Mouse (Mus musculus): ENCODE data around the gene Mrps5. TPM values are rescaled to one million over a fixed set of nuclear protein-coding genes. Genes with fewer than 3 reads are reported as not detected.
A peak's percentile ranks its signal among the peaks of the same experiment; 100 is the strongest.

Mrps5 gene
- total and polyA plus RNA-seq, 2 experiments from 2014 or later: 69.4 to 140 TPM

- H3K4me1 ChIP-seq (ENCODE audit: insufficient read depth, low read length): no peaks in the 10 kb centered on the region
- no peak overlapping the region for H3K9ac ChIP-seq (replicated peaks; ENCODE audit: low read length, poor library complexity, severe bottlenecking)
- ATAC-seq (ENCODE audit: low FRiP score): no peak
- no peak overlapping the region for H3K4me3 ChIP-seq (ENCODE audit: low read depth, low read length)
- 58% methylated on average over 3 of the region's 3 CpGs for WGBS
- peak; percentile 39 for DNase-seq (ENCODE audit: low spot score)
- H3K4me2 ChIP-seq (ENCODE audit: low read depth, low read length, poor library complexity, severe bottlenecking): no peak overlapping the region
- H3K9me3 ChIP-seq (ENCODE audit: low read length): no peaks in the 10 kb centered on the region
- H3K27me3 ChIP-seq (ENCODE audit: insufficient read depth, low read length): no peaks in the 10 kb centered on the region
- no peak for TF ChIP-seq CTCF (IDR thresholded peaks at IDR 0.05)
- H3K27ac ChIP-seq (ENCODE audit: low read depth, low read length): no peak overlapping the region
- H3K36me3 ChIP-seq (ENCODE audit: insufficient read depth, low read length): no peaks in the 10 kb centered on the region
Observed at GRCm38 (mm10) chr2:127622065-127622464, 35.0 kb downstream of the Mrps5 start.

GRCm38 (mm10) chr2:127624786-127625185, 37.8 kb downstream of the Mrps5 start:
- DNase-seq (ENCODE audit: low spot score) (no peak), ATAC-seq (ENCODE audit: low FRiP score) (no peak)
- TF ChIP-seq CTCF (IDR thresholded peaks at IDR 0.05): no peak
- Histone ChIP-seq H3K4me2 (ENCODE audit: low read depth, low read length, poor library complexity, severe bottlenecking) (no peak overlapping the region), H3K36me3 (ENCODE audit: insufficient read depth, low read length) (no peaks in the 10 kb centered on the region), H3K4me3 (ENCODE audit: low read depth, low read length) (no peak overlapping the region), H3K27me3 (ENCODE audit: insufficient read depth, low read length) (no peaks in the 10 kb centered on the region), H3K27ac (ENCODE audit: low read depth, low read length) (no peak overlapping the region), H3K9me3 (ENCODE audit: low read length) (no peaks in the 10 kb centered on the region), H3K9ac (replicated peaks; ENCODE audit: low read length, poor library complexity, severe bottlenecking) (no peak overlapping the region), H3K4me1 (ENCODE audit: insufficient read depth, low read length) (no peaks in the 10 kb centered on the region)
- WGBS: 93% methylated on average over 2 of the region's 2 CpGs

- no peak overlapping the region for H3K4me2 ChIP-seq (ENCODE audit: low read depth, low read length, poor library complexity, severe bottlenecking)
- H3K27me3 ChIP-seq (ENCODE audit: insufficient read depth, low read length): no peaks in the 10 kb centered on the region
- H3K4me1 ChIP-seq (ENCODE audit: insufficient read depth, low read length): no peaks in the 10 kb centered on the region
- no peak for ATAC-seq (ENCODE audit: low FRiP score)
- H3K4me3 ChIP-seq (ENCODE audit: low read depth, low read length): no peak overlapping the region
- no peaks in the 10 kb centered on the region for H3K36me3 ChIP-seq (ENCODE audit: insufficient read depth, low read length)
- WGBS: 65% methylated on average over 5 of the region's 5 CpGs
- H3K9me3 ChIP-seq (ENCODE audit: low read length): no peaks in the 10 kb centered on the region
- TF ChIP-seq CTCF (IDR thresholded peaks at IDR 0.05): no peak
- H3K27ac ChIP-seq (ENCODE audit: low read depth, low read length): no peak overlapping the region
- no peak overlapping the region for H3K9ac ChIP-seq (replicated peaks; ENCODE audit: low read length, poor library complexity, severe bottlenecking)
- no peak for DNase-seq (ENCODE audit: low spot score)
Observed at GRCm38 (mm10) chr2:127625659-127626058, 38.6 kb downstream of the Mrps5 start.

GRCm38 (mm10) chr2:127627354-127627753, 40.3 kb downstream of the Mrps5 start:
- 50% methylated on average over 6 of the region's 6 CpGs for WGBS
- Histone ChIP-seq H3K9me3 (ENCODE audit: low read length) (no peaks in the 10 kb centered on the region), H3K36me3 (ENCODE audit: insufficient read depth, low read length) (no peaks in the 10 kb centered on the region), H3K4me2 (ENCODE audit: low read depth, low read length, poor library complexity, severe bottlenecking) (no peak overlapping the region), H3K4me1 (ENCODE audit: insufficient read depth, low read length) (no peaks in the 10 kb centered on the region), H3K27me3 (ENCODE audit: insufficient read depth, low read length) (0 out of 2 replicates have a peak, but pooled peaks cover under 1% of the 10 kb centered on the region), H3K4me3 (ENCODE audit: low read depth, low read length) (no peak overlapping the region), H3K9ac (replicated peaks; ENCODE audit: low read length, poor library complexity, severe bottlenecking) (no peak overlapping the region), H3K27ac (ENCODE audit: low read depth, low read length) (no peak overlapping the region)
- DNase-seq (ENCODE audit: low spot score) (peak; percentile 6), ATAC-seq (ENCODE audit: low FRiP score) (no peak)
- TF ChIP-seq CTCF (IDR thresholded peaks at IDR 0.05): no peak

- Histone ChIP-seq H3K4me2 (ENCODE audit: low read depth, low read length, poor library complexity, severe bottlenecking) (no peak overlapping the region), H3K27me3 (ENCODE audit: insufficient read depth, low read length) (0 out of 2 replicates have a peak, but pooled peaks cover 2% of the 10 kb centered on the region), H3K4me3 (ENCODE audit: low read depth, low read length) (no peak overlapping the region), H3K9me3 (ENCODE audit: low read length) (no peaks in the 10 kb centered on the region), H3K4me1 (ENCODE audit: insufficient read depth, low read length) (no peaks in the 10 kb centered on the region), H3K36me3 (ENCODE audit: insufficient read depth, low read length) (no peaks in the 10 kb centered on the region), H3K27ac (ENCODE audit: low read depth, low read length) (no peak overlapping the region), H3K9ac (replicated peaks; ENCODE audit: low read length, poor library complexity, severe bottlenecking) (no peak overlapping the region)
- no peak; the same call in 1 of the 2 replicates for ATAC-seq (ENCODE audit: low FRiP score)
- WGBS: 65% methylated on average over 6 of the region's 6 CpGs
- peak; percentile 68 for DNase-seq (ENCODE audit: low spot score)
- TF ChIP-seq CTCF (IDR thresholded peaks at IDR 0.05): no peak
Observed at GRCm38 (mm10) chr2:127627990-127628570, 41.1 kb downstream of the Mrps5 start.

GRCm38 (mm10) chr2:127632601-127633000, 45.6 kb downstream of the Mrps5 start:
- TF ChIP-seq CTCF (IDR thresholded peaks at IDR 0.05): no peak
- ATAC-seq (ENCODE audit: low FRiP score): no peak
- no peaks in the 10 kb centered on the region for H3K9me3 ChIP-seq (ENCODE audit: low read length)
- WGBS: 70% methylated on average over 2 of the region's 2 CpGs
- H3K4me1 ChIP-seq (ENCODE audit: insufficient read depth, low read length): no peaks in the 10 kb centered on the region
- no peak overlapping the region for H3K9ac ChIP-seq (replicated peaks; ENCODE audit: low read length, poor library complexity, severe bottlenecking)
- H3K4me2 ChIP-seq (ENCODE audit: low read depth, low read length, poor library complexity, severe bottlenecking): no peak overlapping the region
- no peak overlapping the region for H3K4me3 ChIP-seq (ENCODE audit: low read depth, low read length)
- 0 out of 2 replicates have a peak, but pooled peaks cover 2% of the 10 kb centered on the region for H3K27me3 ChIP-seq (ENCODE audit: insufficient read depth, low read length)
- no peak overlapping the region for H3K27ac ChIP-seq (ENCODE audit: low read depth, low read length)
- DNase-seq (ENCODE audit: low spot score): no peak
- H3K36me3 ChIP-seq (ENCODE audit: insufficient read depth, low read length): no peaks in the 10 kb centered on the region

Data from midbrain, postnatal 0 days (tissue).